Mouse (Mus musculus) cerebellum, postnatal 4 days (tissue): Measurements from ENCODE around the gene Bhlha15.

ENCODE experiments used
- DNase-seq, 2 experiments: peaks; one replicate each; pipeline ENCODE4 v3.0.0; 2022; ENCODE audit warnings: low spot score in 2 of 2, mixed read lengths in 1 of 2

Gene Bhlha15

GRCm38 (mm10) chr5:144232531-144232930, 42.4 kb downstream of the Bhlha15 start:
- DNase-seq: no peak

GRCm38 (mm10) chr5:144234222-144234621, 44.1 kb downstream of the Bhlha15 start:
- no peak for DNase-seq

- DNase-seq: no peak
These were observed 44.6 kb downstream of the Bhlha15 start for GRCm38 (mm10) chr5:144234714-144235113.

DNA sequence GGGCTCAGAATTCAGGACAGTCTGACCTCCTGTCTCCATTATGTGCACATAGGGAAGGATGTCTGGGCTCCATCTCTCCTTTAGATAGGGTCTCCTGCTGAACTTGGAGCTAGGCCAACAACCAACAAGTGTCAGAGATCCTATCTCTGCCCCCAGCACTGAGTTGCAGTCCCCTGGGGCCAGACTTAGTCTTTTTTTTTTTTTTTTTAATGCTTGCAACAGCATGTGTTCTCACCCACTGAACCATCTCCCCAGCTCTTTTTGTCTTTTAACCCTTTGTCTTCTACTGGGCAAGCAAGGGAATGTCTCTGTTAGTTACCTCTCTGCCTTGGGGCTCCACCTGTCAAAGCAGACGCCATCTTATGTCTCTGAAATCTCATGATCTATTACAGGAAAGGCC, 48.9 kb downstream of the Bhlha15 start:
- DNase-seq: no peak
